Mouse (Mus musculus) bone marrow, adult 2 months (tissue): ENCODE measurements around the gene Gm5447.

Experiments
- CTCF ChIP-seq: fragments of 200-500 bp; IDR thresholded peaks from 2 replicates; pipeline ENCODE4 v1.5.1; 2011; ENCODE audit warnings: low read length, control low read depth; ENCODE audit not compliant: control insufficient read depth, insufficient read depth
- POLR2A ChIP-seq: fragments of 200-500 bp; IDR thresholded peaks from 2 replicates; pipeline ENCODE4 v1.6.1; 2011; ENCODE audit warnings: low read depth, mild to moderate bottlenecking, control low read depth, low read length, borderline replicate concordance; ENCODE audit not compliant: control insufficient read depth

- TF ChIP-seq CTCF (no peak), POLR2A (no peak)
Measured at GRCm38 (mm10) chr13:30932972-30933371, 41.0 kb upstream of the Gm5447 start.
